ENCODE assay signal across 10 mouse cellular contexts in the genomic region with DNA sequence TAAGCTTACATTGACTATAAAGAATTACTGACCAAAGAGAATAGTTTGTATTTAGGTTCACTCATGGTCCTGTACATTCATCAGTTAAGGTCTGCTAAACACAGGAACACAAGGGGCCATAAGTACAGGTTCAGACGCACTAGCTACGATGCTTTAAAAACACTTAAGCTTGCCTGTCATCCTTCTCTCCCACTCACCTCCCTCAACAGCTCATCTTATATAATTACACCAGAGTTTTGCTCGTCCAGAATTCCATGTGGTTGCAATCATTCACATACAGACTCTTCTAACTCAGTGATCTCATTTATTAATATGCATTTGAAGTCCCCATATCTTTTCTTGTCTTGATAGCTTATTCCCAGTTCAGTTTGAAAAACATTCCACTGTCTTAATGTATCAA.
"Had no signal": no experiment of that assay in that cellular context is flagged by ENCODE, and none has a peak within 500 bp of the region (broad histone marks: within the 10 kb centered on the region; RNA-seq: fewer than 3 reads in every experiment).

No protein-coding gene starts in this region.

- ATAC-seq: midbrain, embryonic 13.5 days; midbrain, embryonic 15.5 days had no signal

- DNase-seq: lung, adult 18-20 months; lung, embryonic 14.5 days; lung, postnatal 10 days; lung, postnatal 4 days; right cerebral cortex, postnatal 14 days; thymus, adult 2 months; thymus, postnatal 25 days; thymus, postnatal 4 days had no signal
